Mouse (Mus musculus) intestine, postnatal 0 days (tissue): ENCODE data around the gene Gm17018. TPM values are rescaled to one million over a fixed set of nuclear protein-coding genes. Genes with fewer than 3 reads are reported as not detected.

Experiments
- ATAC-seq: fragments of 200-750 bp; cut with Nextera tagmentation; 2 replicates; pipeline ENCODE4 v1.8.0; 2017; ENCODE audit warnings: mild to moderate bottlenecking, moderate TSS enrichment, moderate library complexity
- H3K27ac ChIP-seq: fragments of 300-500 bp; sonication (generic); 2 replicates; pipeline ENCODE4 v1.5.1; 2014; ENCODE audit warnings: mild to moderate bottlenecking, low read depth, low read length, moderate library complexity
- H3K27me3 ChIP-seq: fragments of 300-500 bp; sonication (generic); replicated peaks from 2 replicates; pipeline ENCODE4 v1.6.1; 2014; ENCODE audit warnings: low read length, mixed read lengths; ENCODE audit not compliant: control insufficient read depth, insufficient read depth
- H3K36me3 ChIP-seq: fragments of 300-500 bp; sonication (generic); 2 replicates; pipeline ENCODE4 v1.6.1; 2014; ENCODE audit warnings: mild to moderate bottlenecking, moderate library complexity; ENCODE audit not compliant: control insufficient read depth, insufficient read depth
- H3K4me1 ChIP-seq: fragments of 300-500 bp; sonication (generic); replicated peaks from 2 replicates; pipeline ENCODE4 v1.6.1; 2014; ENCODE audit warnings: antibody characterized with exemption, low read length, mixed read lengths; ENCODE audit not compliant: control insufficient read depth, insufficient read depth
- H3K4me2 ChIP-seq: fragments of 300-500 bp; sonication (generic); replicated peaks from 2 replicates; pipeline ENCODE4 v1.6.1; 2014; ENCODE audit warnings: low read depth, mild to moderate bottlenecking, moderate library complexity
- H3K4me3 ChIP-seq: fragments of 300-500 bp; sonication (generic); 2 replicates; pipeline ENCODE4 v1.5.1; 2014; ENCODE audit warnings: low read depth, low read length
- H3K9ac ChIP-seq: fragments of 300-500 bp; sonication (generic); 2 replicates; pipeline ENCODE4 v1.6.1; 2014; ENCODE audit warnings: mild to moderate bottlenecking, low read depth, low read length
- H3K9me3 ChIP-seq: fragments of 300-500 bp; sonication (generic); 2 replicates; pipeline ENCODE4 v1.6.1; 2016; ENCODE audit warnings: mixed run types; ENCODE audit not compliant: control insufficient read depth
- CTCF ChIP-seq: sonication (generic); IDR thresholded peaks from 2 replicates; pipeline ENCODE4 v1.5.1; 2016; ENCODE audit warnings: low read depth, mild to moderate bottlenecking, control low read depth, antibody characterized with exemption, moderate library complexity
- WGBS: fragments of 180-500 bp; shearing (Covaris S2); extraction: QIAGEN DNeasy Blood & Tissue Kit; methylation state at CpG from one replicate; pipeline ENCODE4 v1.1.7; 2014; 5-methylcytosine and 5-hydroxymethylcytosine counted together
- polyA plus RNA-seq: library from polyadenylated mRNA; unstranded; fragments of >200 nt; fragmentation: Nextera tagmentation; extraction: Ambion mirVana; gene quantifications from 2 replicates; pipeline ENCODE4 v1.2.1, GENCODE M21; 2015

Gene Gm17018
- polyA plus RNA-seq, 1 experiment from 2014 or later = 24.7 TPM

DNA sequence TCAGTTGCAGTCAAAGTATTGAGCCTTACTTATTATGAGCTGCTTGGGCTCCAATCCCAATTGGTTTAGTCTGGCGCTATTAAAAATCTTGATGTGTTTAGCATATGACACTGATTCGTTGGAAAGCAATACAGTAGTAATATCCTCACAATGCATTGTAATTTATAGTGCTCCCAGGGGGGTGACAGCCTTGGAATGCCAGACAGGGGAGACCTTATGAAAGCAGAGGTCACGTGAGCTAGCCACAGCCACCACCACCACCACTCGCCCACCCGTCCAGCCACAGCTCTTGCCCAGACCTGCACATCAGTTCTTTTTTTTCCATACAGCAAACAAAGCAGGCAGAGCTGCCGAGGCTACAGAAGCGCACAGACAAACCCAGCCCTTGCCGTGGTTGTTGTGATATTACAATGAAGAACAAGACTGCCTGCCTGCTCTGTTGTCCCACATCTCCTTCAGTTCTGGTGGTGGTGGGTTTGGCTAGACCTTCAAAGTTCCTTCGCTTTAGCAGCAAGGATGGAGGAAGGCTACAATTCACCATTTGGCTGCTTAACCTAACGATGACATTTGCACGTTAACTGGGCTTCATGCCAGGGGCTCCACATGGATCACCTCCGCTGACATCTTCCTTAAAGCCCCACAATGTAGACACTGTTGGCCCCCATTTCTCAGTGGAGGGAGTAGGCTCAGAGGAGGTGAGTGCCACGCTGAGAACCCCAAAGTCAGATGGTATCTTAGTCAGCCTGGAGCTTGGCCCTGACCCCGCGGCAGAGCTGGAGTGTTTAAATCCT is 5.7 kb downstream of the Gm17018 start:
- no peak for TF ChIP-seq CTCF
- Histone ChIP-seq H3K27ac (no peak overlapping the region), H3K27me3 (no peaks in the 10 kb centered on the region), H3K4me3 (no peak overlapping the region), H3K9ac (no peak overlapping the region), H3K4me2 (no peak overlapping the region), H3K9me3 (no peaks in the 10 kb centered on the region), H3K36me3 (peaks cover 4% of the 10 kb centered on the region; the same call in 1 of the 2 replicates), H3K4me1 (no peaks in the 10 kb centered on the region)
- WGBS = 70% methylated on average over 15 of the region's 15 CpGs
- ATAC-seq = no peak

DNA sequence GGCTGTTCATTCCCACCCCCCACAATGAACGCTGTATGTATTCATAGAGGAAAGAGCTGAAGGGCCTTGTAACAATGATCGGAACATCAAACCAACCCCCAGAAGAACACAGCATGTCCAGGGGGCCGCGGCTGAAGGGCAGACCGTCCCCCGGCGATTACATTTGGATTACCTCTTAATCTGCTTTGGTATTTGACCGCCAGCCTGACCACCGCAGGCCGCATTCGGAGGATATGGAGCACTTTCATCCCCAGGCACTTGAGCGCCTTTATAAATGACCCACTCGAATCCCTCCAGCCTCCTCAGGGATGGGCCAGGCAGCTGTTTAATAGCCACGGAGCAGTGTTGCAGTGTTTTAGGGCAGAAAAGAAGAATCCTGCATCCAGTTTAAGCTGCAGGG is 7.0 kb downstream of the Gm17018 start:
- H3K4me3 ChIP-seq = no peak overlapping the region
- no peak overlapping the region for H3K9ac ChIP-seq
- no peak for TF ChIP-seq CTCF
- ATAC-seq = no peak
- no peak overlapping the region for H3K4me2 ChIP-seq
- no peak overlapping the region for H3K27ac ChIP-seq
- H3K36me3 ChIP-seq = peaks cover 8% of the 10 kb centered on the region; the same call in 1 of the 2 replicates
- no peaks in the 10 kb centered on the region for H3K27me3 ChIP-seq
- H3K9me3 ChIP-seq = no peaks in the 10 kb centered on the region
- 61% methylated on average over 14 of the region's 14 CpGs for WGBS
- H3K4me1 ChIP-seq = no peaks in the 10 kb centered on the region

DNA sequence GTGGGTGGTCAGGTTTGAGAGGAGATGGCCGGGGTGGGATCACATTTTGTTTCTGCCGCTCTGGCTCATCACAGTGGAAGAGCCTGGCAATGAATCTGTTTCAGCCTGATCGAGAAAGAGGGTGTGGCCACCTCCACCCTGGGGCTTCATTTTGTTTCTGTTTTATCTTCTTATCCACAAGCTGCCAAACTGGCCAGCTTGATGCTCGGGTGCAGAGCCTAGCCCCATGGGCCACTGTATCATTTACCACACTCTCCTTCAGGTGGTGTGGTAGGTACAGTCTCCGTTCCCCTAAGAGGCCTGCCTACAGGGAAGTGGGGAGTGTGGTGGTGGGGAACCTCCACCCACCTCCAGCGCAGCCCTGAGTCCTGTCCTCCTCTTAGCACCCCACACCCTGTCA is 12.6 kb downstream of the Gm17018 start:
- peaks cover 27% of the 10 kb centered on the region; the same call in 1 of the 2 replicates for H3K36me3 ChIP-seq
- WGBS = 81% methylated on average over 6 of the region's 6 CpGs

DNA sequence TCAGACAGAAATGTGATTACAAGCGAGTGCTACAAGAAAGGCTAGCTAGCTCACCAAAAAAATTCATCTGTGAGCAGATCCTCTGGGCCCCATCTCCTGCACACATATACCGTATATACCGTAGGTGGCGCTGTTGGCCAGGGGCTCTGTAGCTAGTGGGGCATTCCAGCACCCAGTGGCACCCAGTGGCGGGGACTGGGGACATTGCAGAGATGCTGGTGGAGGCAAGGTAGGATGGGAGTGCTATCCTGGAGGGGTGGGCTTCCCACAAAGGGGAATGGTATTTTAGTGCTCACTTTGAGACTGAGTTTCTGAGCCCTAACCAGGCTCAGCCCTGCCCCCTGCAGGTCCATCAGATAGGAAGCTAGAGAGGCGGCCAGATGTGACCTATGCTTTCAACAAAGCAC is 13.4 kb downstream of the Gm17018 start:
- Histone ChIP-seq H3K4me1 (peaks cover 16% of the 10 kb centered on the region; the same call in 1 of the 2 replicates), H3K27me3 (no peaks in the 10 kb centered on the region), H3K27ac (no peak overlapping the region), H3K36me3 (peaks cover 34% of the 10 kb centered on the region), H3K9me3 (no peaks in the 10 kb centered on the region), H3K9ac (no peak overlapping the region), H3K4me2 (no peak overlapping the region), H3K4me3 (no peak overlapping the region)
- 29% methylated on average over 6 of the region's 6 CpGs for WGBS
- peak; percentile 57 for ATAC-seq
- peak; percentile 97 for TF ChIP-seq CTCF

More for the DNA sequence above, 12.6 kb downstream of the Gm17018 start:
- TF ChIP-seq CTCF = no peak
- H3K4me2 ChIP-seq = no peak overlapping the region
- H3K9ac ChIP-seq = no peak overlapping the region
- ATAC-seq = no peak
- H3K27me3 ChIP-seq = no peaks in the 10 kb centered on the region
- no peak overlapping the region for H3K27ac ChIP-seq
- H3K4me1 ChIP-seq = peaks cover 16% of the 10 kb centered on the region; the same call in 1 of the 2 replicates
- H3K9me3 ChIP-seq = no peaks in the 10 kb centered on the region
- H3K4me3 ChIP-seq = no peak overlapping the region

DNA sequence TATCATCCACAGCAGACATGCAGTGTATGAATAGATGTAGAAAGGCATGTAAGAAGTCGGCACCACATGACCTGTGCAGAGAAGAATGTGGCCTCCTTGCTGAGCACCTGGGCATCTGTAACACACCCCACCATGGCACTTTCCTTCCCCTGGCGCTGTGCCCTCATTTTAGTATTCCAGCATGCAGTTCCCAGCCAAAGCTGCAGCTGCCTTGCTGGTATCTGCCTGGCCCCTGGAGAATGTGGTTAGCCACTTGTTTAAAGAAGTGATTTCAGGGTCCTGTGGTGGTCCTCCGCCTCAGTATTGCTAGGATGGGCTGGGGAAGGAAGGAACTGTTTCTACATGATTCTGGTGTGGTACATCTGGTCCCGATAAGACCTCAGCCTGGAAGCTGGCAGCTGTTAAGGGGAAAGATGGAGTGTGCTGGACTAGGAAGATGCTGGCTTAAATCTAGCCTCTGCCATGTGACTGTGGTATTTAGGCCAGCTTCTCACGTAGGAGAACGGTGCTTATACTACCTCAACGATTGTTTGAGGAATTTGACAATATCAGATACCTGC is 14.0 kb downstream of the Gm17018 start:
- WGBS = 54% methylated on average over 7 of the region's 7 CpGs
- Histone ChIP-seq H3K27me3 (no peaks in the 10 kb centered on the region), H3K4me3 (no peak overlapping the region), H3K4me2 (no peak overlapping the region), H3K4me1 (peaks cover 16% of the 10 kb centered on the region; the same call in 1 of the 2 replicates), H3K27ac (no peak overlapping the region), H3K9ac (no peak overlapping the region), H3K9me3 (no peaks in the 10 kb centered on the region), H3K36me3 (peaks cover 38% of the 10 kb centered on the region)
- TF ChIP-seq CTCF = no peak
- 0 out of 2 replicates have a peak, but pooled peaks have one; percentile 20 for ATAC-seq

DNA sequence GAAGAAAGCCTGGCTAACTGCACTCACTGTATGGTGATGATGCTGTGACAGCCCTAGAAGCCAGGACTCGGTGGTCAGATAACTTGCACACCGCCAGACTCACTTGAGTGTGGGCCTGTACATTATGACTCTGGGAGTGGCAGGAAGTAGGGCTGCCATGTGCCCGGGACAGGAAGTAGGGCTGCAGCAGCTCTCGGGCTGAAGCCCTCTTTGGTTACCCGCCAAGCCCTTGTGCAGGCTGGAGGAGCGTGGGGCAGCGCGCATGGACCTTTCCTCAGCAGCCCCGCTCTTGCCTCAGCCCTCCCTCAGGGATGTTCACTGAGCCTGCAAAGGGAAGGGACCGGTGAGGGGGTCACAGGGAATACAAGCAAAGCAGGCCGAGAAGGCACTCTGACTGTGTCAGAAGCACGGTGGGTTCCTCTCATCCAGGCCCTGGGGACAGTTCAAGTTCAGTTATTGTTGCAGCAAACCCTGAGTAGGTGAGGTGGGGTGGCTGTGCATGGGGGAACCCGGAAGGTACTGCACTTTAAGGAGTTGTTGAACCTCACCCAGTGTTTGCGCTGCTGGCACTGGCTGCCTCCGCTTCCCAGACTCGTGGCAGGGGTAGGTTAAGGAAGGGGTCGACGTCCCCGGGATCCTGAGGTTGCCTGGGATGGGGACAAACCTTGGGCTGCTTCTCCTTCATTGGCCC is 14.7 kb downstream of the Gm17018 start:
- 30% methylated on average over 19 of the region's 19 CpGs for WGBS
- H3K9ac ChIP-seq = no peak overlapping the region
- peak overlapping the region; percentile 42 for H3K4me2 ChIP-seq

More for the DNA sequence above, 14.7 kb downstream of the Gm17018 start:
- Histone ChIP-seq H3K4me1 (peaks cover 16% of the 10 kb centered on the region; the same call in 1 of the 2 replicates), H3K36me3 (peaks cover 43% of the 10 kb centered on the region), H3K4me3 (no peak overlapping the region), H3K9me3 (no peaks in the 10 kb centered on the region), H3K27me3 (no peaks in the 10 kb centered on the region), H3K27ac (peak overlapping the region; percentile 52)
- ATAC-seq = peak; percentile 39
- TF ChIP-seq CTCF = no peak
